Mouse (Mus musculus) myocyte (in vitro differentiated cells): ENCODE data around the gene Rexo1. TPM values are rescaled to one million over a fixed set of nuclear protein-coding genes. Genes with fewer than 3 reads are reported as not detected.

Experiments
- H3K27me3 ChIP-seq: one replicate; pipeline ENCODE4 v1.6.1; 2011; ENCODE audit not compliant: control insufficient read depth, insufficient read depth, insufficient read length
- H3K36me3 ChIP-seq: one replicate; pipeline ENCODE4 v1.6.1; 2011; ENCODE audit not compliant: control insufficient read depth, insufficient read depth
- H3K4me2 ChIP-seq: one replicate; pipeline ENCODE4 v1.6.1; 2011; ENCODE audit warnings: low read depth, control low read depth
- H3K4me3 ChIP-seq: one replicate; pipeline ENCODE4 v1.5.1; 2011; ENCODE audit warnings: mild to moderate bottlenecking, control low read depth, moderate library complexity
- H3K79me2 ChIP-seq: one replicate; pipeline ENCODE4 v1.6.1; 2011; ENCODE audit not compliant: control insufficient read depth, insufficient read depth
- H3ac ChIP-seq: one replicate; pipeline ENCODE4 v1.6.1; 2011; ENCODE audit not compliant: control insufficient read depth, insufficient read length
- CEBPB ChIP-seq: IDR thresholded peaks from 2 replicates; pipeline ENCODE4 v1.6.1; 2011; ENCODE audit warnings: mild to moderate bottlenecking, moderate library complexity; ENCODE audit not compliant: poor library complexity, insufficient read depth, severe bottlenecking
- E2F4 ChIP-seq: IDR thresholded peaks from one replicate; pipeline ENCODE4 v1.6.1; 2011; ENCODE audit warnings: mild to moderate bottlenecking, control low read depth, moderate library complexity; ENCODE audit not compliant: insufficient read depth
- MAX ChIP-seq: IDR thresholded peaks from one replicate; pipeline ENCODE4 v1.6.1; 2011; ENCODE audit warnings: low read depth, mild to moderate bottlenecking, control low read depth
- MYOD1 ChIP-seq, 3 experiments: IDR thresholded peaks; one replicate each; pipeline ENCODE4 v1.6.1; 2011; ENCODE audit warnings: control low read depth in 2 of 3, low read depth in 2 of 3, mild to moderate bottlenecking in 2 of 3, moderate library complexity in 1 of 3; ENCODE audit not compliant: insufficient read length in 2 of 3, control insufficient read depth in 1 of 3
- MYOG ChIP-seq, 3 experiments: IDR thresholded peaks; one replicate each; pipeline ENCODE4 v1.6.1; 2011; ENCODE audit warnings: control low read depth in 2 of 3, low read depth in 2 of 3, mild to moderate bottlenecking in 2 of 3; ENCODE audit not compliant: insufficient read length in 2 of 3, control insufficient read depth in 1 of 3, insufficient read depth in 1 of 3
- POLR2A ChIP-seq: IDR thresholded peaks from one replicate; pipeline ENCODE4 v1.6.1; 2011; ENCODE audit warnings: low read depth, mild to moderate bottlenecking, control low read depth, moderate library complexity; ENCODE audit not compliant: insufficient read length
- POLR2AphosphoS2 ChIP-seq: IDR thresholded peaks from one replicate; pipeline ENCODE4 v1.6.1; 2011; ENCODE audit warnings: low read depth, control low read depth; ENCODE audit not compliant: insufficient read length
- REST ChIP-seq: IDR thresholded peaks from one replicate; pipeline ENCODE4 v1.6.1; 2011; ENCODE audit warnings: mild to moderate bottlenecking, control low read depth, moderate library complexity; ENCODE audit not compliant: insufficient read depth, insufficient read length
- SRF ChIP-seq: IDR thresholded peaks from one replicate; pipeline ENCODE4 v1.6.1; 2011; ENCODE audit warnings: low read depth; ENCODE audit not compliant: control insufficient read depth, insufficient read length
- TCF12 ChIP-seq: IDR thresholded peaks from one replicate; pipeline ENCODE4 v1.6.1; 2011; ENCODE audit warnings: mild to moderate bottlenecking, control low read depth; ENCODE audit not compliant: poor library complexity, insufficient read depth, severe bottlenecking
- TCF3 ChIP-seq: IDR thresholded peaks from one replicate; pipeline ENCODE4 v1.6.1; 2011; ENCODE audit warnings: low read depth, control low read depth; ENCODE audit not compliant: insufficient read length
- USF1 ChIP-seq: IDR thresholded peaks from one replicate; pipeline ENCODE4 v1.6.1; 2011; ENCODE audit warnings: low read depth, mild to moderate bottlenecking, control low read depth, moderate library complexity
- polyA plus RNA-seq: library from polyadenylated mRNA; unstranded; fragments of >200 nt; fragmentation: generic; extraction: Trizol; gene quantifications from one replicate; pipeline ENCODE4 v1.2.1, GENCODE M21; 2012; ENCODE audit warnings: missing spikeins

The Rexo1 gene
- polyA plus RNA-seq, 1 experiment = 18.8 TPM

DNA sequence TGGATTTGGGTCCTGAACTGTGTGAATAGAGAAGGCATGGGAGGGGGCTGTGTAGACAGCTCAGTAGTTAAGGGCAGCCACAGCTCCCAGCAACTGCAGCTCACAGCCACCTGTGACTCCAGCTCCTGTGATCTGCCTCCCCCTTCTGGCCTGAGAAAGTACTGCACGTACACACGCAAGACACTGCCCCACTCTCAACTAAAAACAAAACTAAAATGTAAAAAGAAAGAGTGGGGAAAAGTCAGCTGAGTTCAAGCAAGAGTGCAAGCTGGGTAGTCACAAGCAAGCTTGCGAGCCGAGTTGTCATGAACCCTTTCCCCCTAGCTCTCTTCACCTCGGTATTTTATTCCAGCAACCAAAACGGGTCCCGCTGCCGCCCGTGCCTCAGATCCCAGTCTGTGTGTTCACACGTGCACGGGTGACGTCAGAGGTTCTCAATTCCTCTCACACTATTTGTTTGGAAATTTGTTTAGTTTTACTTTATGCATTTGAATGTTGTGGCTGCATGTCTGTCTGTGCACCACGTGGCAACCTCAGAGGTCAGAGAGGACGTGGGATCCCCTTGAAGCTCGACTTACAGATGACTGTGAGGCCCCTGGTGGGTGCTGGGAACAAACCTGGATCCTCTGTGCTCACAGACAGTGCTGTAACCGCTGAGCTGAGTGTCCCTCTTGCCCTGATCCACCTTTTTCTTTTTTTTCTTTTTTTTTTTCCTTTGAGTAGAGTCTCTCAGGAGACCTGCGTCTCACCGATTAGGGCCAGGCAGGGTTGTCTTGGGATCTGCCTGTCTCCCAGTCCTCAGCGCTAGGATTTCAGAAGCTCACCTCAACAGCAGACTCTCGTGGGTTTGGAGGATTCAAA lies 51.7 kb downstream of the Rexo1 start:
- peak overlapping the region; percentile 99 for H3K4me2 ChIP-seq
- peak overlapping the region; percentile 17 for H3K4me3 ChIP-seq
- TF ChIP-seq TCF12 (no peak), SRF (no peak), E2F4 (no peak), POLR2A (no peak), MAX (no peak), MYOD1 (IDR thresholded peaks at IDR 0.05; ENCODE audit: control insufficient read depth in 1 of 3, insufficient read length in 2 of 3, low read depth in 2 of 3) (peak in 2 of 3 experiments; percentile 28 to 63), REST (no peak), POLR2AphosphoS2 (no peak), MYOG (IDR thresholded peaks at IDR 0.05; ENCODE audit: control insufficient read depth in 1 of 3, insufficient read depth in 1 of 3, insufficient read length in 2 of 3, low read depth in 2 of 3) (peak in 1 of 3 experiments; percentile 33), CEBPB (no peak), TCF3 (no peak), USF1 (no peak)
- H3K27me3 ChIP-seq = peaks cover 26% of the 10 kb centered on the region
- H3ac ChIP-seq = no peak overlapping the region
- no peaks in the 10 kb centered on the region for H3K36me3 ChIP-seq
- no peaks in the 10 kb centered on the region for H3K79me2 ChIP-seq

GRCm38 (mm10) chr10:80506222-80506621 lies 55.1 kb downstream of the Rexo1 start:
- H3K27me3 ChIP-seq = peaks cover 22% of the 10 kb centered on the region
- H3K36me3 ChIP-seq = no peaks in the 10 kb centered on the region
- TF ChIP-seq TCF3 (no peak), USF1 (no peak), CEBPB (no peak), MYOG (IDR thresholded peaks at IDR 0.05; ENCODE audit: control insufficient read depth in 1 of 3, insufficient read depth in 1 of 3, insufficient read length in 2 of 3, low read depth in 2 of 3) (no peak), SRF (no peak), E2F4 (no peak), MAX (no peak), TCF12 (no peak), MYOD1 (IDR thresholded peaks at IDR 0.05; ENCODE audit: control insufficient read depth in 1 of 3, insufficient read length in 2 of 3, low read depth in 2 of 3) (no peak), POLR2AphosphoS2 (no peak)
- no peaks in the 10 kb centered on the region for H3K79me2 ChIP-seq
- H3ac ChIP-seq = no peak overlapping the region
- no peak overlapping the region for H3K4me2 ChIP-seq
- no peak overlapping the region for H3K4me3 ChIP-seq

GRCm38 (mm10) chr10:80504724-80505123 lies 56.6 kb downstream of the Rexo1 start:
- no peak overlapping the region for H3K4me3 ChIP-seq
- no peak overlapping the region for H3ac ChIP-seq
- peaks cover 37% of the 10 kb centered on the region for H3K27me3 ChIP-seq
- TF ChIP-seq USF1 (no peak), MAX (no peak), MYOD1 (IDR thresholded peaks at IDR 0.05; ENCODE audit: control insufficient read depth in 1 of 3, insufficient read length in 2 of 3, low read depth in 2 of 3) (no peak), MYOG (IDR thresholded peaks at IDR 0.05; ENCODE audit: control insufficient read depth in 1 of 3, insufficient read depth in 1 of 3, insufficient read length in 2 of 3, low read depth in 2 of 3) (no peak)
- no peaks in the 10 kb centered on the region for H3K79me2 ChIP-seq
- H3K36me3 ChIP-seq = no peaks in the 10 kb centered on the region
- no peak overlapping the region for H3K4me2 ChIP-seq

DNA sequence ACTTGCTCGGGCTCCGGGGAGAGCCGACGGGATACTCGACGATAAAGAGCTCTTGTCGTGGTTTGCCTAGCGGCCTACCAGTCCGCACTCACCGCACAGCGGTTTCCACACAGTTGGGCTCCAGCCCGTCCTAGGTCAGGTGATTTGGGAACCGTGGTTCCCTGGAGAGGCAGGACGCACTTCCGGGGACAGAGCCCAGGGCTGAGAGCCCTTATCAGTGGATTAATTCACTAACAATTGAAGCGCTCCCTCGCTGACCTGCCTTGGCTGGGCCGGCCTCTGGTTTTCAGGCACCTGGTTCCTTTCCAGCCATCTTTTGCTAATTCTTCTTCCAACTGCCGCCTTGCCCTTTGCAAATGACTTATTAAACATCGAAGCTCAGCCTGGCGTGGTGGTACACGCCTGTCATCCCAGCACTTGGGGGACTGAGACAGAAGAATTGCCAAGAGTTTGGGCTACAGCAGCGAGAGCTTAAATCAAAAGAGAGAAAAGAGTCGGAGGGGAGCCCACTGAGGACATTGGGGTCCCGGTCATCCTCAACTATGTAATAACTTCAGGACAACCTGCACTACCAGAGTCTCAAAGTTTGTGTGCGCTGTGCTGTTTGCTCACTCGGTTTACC lies 57.6 kb downstream of the Rexo1 start:
- H3K4me3 ChIP-seq = no peak overlapping the region
- TF ChIP-seq POLR2A (no peak), TCF3 (no peak), TCF12 (no peak), POLR2AphosphoS2 (no peak), MAX (no peak), CEBPB (no peak), MYOD1 (IDR thresholded peaks at IDR 0.05; ENCODE audit: control insufficient read depth in 1 of 3, insufficient read length in 2 of 3, low read depth in 2 of 3) (no peak), SRF (no peak), E2F4 (no peak), MYOG (IDR thresholded peaks at IDR 0.05; ENCODE audit: control insufficient read depth in 1 of 3, insufficient read depth in 1 of 3, insufficient read length in 2 of 3, low read depth in 2 of 3) (no peak), USF1 (no peak), REST (no peak)

DNA sequence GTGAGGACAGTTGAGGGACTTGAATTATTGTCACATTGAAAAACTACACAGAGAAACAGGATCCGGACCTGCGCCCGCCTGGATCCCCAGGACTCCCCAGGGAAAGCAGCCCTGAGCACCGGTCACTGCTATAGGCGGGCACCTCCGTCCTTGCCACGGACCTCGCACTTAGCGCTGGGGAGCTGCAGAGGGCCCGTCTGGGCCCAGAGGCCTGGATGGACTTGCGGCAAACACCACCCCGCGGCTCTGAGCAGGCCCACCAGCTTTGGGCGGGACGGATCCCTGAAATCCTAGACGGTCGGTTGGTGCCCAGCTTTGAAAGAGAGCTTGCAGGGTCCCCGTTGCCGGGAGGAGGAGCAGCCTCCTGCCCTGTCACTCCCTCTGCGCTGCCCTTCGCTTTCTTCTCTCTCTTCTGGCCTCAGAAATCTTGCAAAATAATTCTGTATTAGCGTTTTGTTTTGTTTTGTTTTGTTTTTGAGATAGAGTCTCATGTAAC lies 58.5 kb downstream of the Rexo1 start:
- Histone ChIP-seq H3K36me3 (no peaks in the 10 kb centered on the region), H3K4me2 (peak overlapping the region; percentile 27), H3K79me2 (no peaks in the 10 kb centered on the region), H3ac (no peak overlapping the region), H3K4me3 (no peak overlapping the region), H3K27me3 (peaks cover 56% of the 10 kb centered on the region)
- no peak for TF ChIP-seq MYOD1 (IDR thresholded peaks at IDR 0.05; ENCODE audit: control insufficient read depth in 1 of 3, insufficient read length in 2 of 3, low read depth in 2 of 3)
- no peak for TF ChIP-seq REST
- no peak for TF ChIP-seq POLR2A
- TF ChIP-seq MAX = no peak
- TF ChIP-seq E2F4 = no peak
- TF ChIP-seq TCF3 = no peak
- no peak for TF ChIP-seq SRF

More for the DNA sequence above, 57.6 kb downstream of the Rexo1 start:
- Histone ChIP-seq H3K79me2 (no peaks in the 10 kb centered on the region), H3K4me2 (no peak overlapping the region), H3ac (no peak overlapping the region), H3K36me3 (no peaks in the 10 kb centered on the region), H3K27me3 (peaks cover 48% of the 10 kb centered on the region)
